Mouse (Mus musculus): ENCODE measurements around the gene Gm31371.

DNA sequence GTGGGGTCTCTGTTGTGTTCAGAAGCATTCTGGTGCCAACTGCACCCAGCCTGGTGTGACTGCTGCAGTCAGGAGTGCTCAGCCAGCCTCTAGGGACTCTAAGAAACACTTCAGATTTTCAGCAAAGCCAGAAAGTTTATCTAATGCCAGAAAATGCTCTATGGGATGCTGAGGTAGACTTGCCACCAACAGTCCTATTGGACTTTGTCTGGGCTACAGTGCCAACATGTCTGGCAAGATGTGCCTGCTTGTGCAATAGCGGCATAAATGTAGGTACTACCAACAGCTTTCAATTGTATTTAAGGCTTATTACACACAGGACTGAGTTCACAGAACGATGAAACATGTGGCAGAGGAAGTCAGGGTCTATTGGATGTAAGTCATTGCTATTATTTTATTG, 57.7 kb downstream of the Gm31371 start:
- TF ChIP-seq CTCF (IDR thresholded peaks at IDR 0.05; ENCODE audit: low read depth, low read length) (no peak), GATA1 (IDR thresholded peaks at IDR 0.05; ENCODE audit: borderline replicate concordance, low read length) (no peak), GATA2 (IDR thresholded peaks at IDR 0.05; ENCODE audit: borderline replicate concordance, low read depth, low read length) (no peak), TAL1 (conservative IDR thresholded peaks at IDR 0.05; ENCODE audit: low read depth, low read length) (no peak)
